Mouse (Mus musculus): ENCODE data around the gene Fam89a. TPM values are rescaled to one million over a fixed set of nuclear protein-coding genes. Genes with fewer than 3 reads are reported as not detected.

Fam89a gene
- 10 to 100 TPM; 10.8 to 15.3 TPM for polyA plus RNA-seq (2017; shearing (Covaris generic))

DNA sequence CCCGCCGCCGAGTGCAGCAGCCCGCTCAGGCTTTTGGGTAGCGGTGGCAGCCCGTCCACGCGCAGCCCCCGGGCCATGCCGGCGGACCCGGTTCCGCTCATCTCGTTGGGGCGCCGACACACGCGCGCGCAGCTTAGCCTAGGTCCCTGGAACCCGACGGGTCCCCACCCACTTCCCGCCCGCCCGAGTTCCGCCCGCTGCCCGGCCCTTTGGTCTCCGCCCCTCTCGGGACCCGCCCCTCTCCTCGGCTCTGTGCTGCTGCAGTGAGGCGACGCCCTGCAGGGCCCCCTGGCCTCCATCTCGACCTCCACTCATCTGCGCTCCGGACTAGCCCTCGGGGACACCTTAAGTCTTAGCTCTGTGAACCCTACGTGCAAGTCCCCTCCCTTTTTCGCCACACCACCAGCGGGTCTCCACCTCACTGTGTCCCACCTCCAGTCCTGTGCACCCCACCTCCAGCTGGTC, at the start of gene Fam89a:
Gene Fam89a (minus strand): TSS at position 124 of the 465 bp plus-strand sequence.

DNA sequence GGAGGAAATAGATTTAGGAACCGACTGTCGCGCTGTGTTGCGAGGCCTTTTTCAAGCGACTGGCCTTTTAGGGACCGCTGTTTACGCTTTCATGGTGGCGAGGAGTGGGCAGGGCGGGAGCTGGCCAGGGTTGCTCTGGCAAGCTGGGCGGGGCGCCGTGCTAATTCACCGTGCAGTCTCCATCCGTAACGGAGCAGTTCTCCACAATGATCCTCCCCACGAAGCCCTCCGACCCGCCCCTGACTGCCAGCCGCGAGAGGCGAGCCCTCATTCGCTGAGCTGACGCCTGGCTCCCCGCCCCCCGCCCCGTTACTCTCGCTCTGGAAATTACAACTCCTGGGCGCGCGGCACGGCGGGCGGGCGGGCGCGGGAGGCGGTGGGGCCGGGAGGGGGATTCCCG, 41.1 kb upstream of the Fam89a start, which contains the start of gene Trim67:
Gene Trim67 (plus strand): TSS at position 385 of the 400 bp plus-strand sequence.

DNA sequence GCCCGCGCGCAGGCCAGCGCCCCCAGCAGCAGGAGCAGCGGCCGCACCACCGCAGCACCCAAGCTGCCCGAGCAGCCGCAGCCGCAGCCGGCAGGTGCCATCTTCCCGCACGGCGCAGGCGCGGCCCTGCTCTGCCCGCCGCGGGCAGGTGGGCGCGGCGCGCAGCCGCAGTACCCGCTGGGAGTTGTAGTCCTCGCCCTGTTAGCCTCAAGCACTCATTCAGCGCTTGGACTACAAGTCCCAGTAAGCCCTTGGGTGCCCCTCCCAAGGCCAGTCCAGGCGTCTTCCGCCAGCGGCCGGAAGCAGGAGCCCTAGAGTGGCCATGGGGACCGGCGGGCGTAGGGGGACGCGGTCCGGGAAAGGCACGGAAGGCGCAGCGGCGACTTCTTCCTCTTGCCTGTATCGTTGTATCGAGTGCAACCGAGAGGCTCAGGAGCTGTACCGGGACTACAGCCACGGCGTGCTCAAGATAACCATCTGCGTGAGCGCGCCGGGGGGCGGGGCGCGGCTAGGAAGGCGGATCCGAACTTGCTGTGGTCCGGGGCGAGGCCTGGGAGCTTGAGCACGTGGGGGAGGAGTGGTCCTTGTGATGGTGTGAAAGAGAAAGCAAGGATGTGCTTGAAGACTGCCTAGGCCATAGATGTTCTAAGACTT, 29.6 kb downstream of the Fam89a start, which contains the start of the genes Ttc13 and Arv1:
Gene Ttc13 (minus strand): TSS at position 122 of the 654 bp plus-strand sequence.
Gene Arv1 (plus strand): TSS at position 278 of the 654 bp plus-strand sequence.

Other genes starting within 250 kb of the Fam89a start
- gene Cog2, start 231.1 kb downstream of the Fam89a start, polyA plus RNA-seq (2017; shearing (Covaris generic)) = 10 to 100 TPM; 51.0 to 54.4 TPM
- 1 to 10 TPM in 1 of 2 experiments, under 1 TPM in 1; 0.34 to 5.8 TPM for gene Agt, start 182.1 kb downstream of the Fam89a start, polyA plus RNA-seq (2017; shearing (Covaris generic))
- 1 to 10 TPM in 1 of 2 experiments, not detected in 1; 1.1 TPM for gene Capn9, start 175.7 kb downstream of the Fam89a start, polyA plus RNA-seq (2017; shearing (Covaris generic))
- gene 2310022B05Rik, start 88.5 kb downstream of the Fam89a start, polyA plus RNA-seq (2017; shearing (Covaris generic)) = 1 to 10 TPM; 6.4 to 7.0 TPM
- gene Ttc13, start 29.8 kb downstream of the Fam89a start, polyA plus RNA-seq (2017; shearing (Covaris generic)) = 100 to 1,000 TPM in 1 of 2 experiments, 10 to 100 TPM in 1; 77.3 to 107 TPM
- gene Arv1, start 29.7 kb downstream of the Fam89a start, polyA plus RNA-seq (2017; shearing (Covaris generic)) = 10 to 100 TPM; 17.1 to 26.0 TPM
- gene Trim67, start 41.3 kb upstream of the Fam89a start, polyA plus RNA-seq (2017; shearing (Covaris generic)) = 1 to 10 TPM in 1 of 2 experiments, under 1 TPM in 1; 0.31 to 1.0 TPM
- 100 to 1,000 TPM in 1 of 2 experiments, 10 to 100 TPM in 1; 78.3 to 109 TPM for gene Gnpat, start 111.2 kb upstream of the Fam89a start, polyA plus RNA-seq (2017; shearing (Covaris generic))
- 10 to 100 TPM; 31.6 to 32.2 TPM for gene 2810004N23Rik, start 111.3 kb upstream of the Fam89a start, polyA plus RNA-seq (2017; shearing (Covaris generic))
- gene Exoc8, start 145.9 kb upstream of the Fam89a start, polyA plus RNA-seq (2017; shearing (Covaris generic)) = 10 to 100 TPM; 14.9 to 23.0 TPM
- gene Sprtn, start 146.1 kb upstream of the Fam89a start, polyA plus RNA-seq (2017; shearing (Covaris generic)) = 1 to 10 TPM; 3.9 to 5.0 TPM
- 10 to 100 TPM; 47.9 to 70.3 TPM for gene Egln1, start 197.5 kb upstream of the Fam89a start, polyA plus RNA-seq (2017; shearing (Covaris generic))

Measured in inflammation-experienced regulatory T-cells (primary cell).